Mouse (Mus musculus) neural tube, embryonic 13.5 days (tissue): ENCODE measurements around the gene Hcls1. TPM values are rescaled to one million over a fixed set of nuclear protein-coding genes. Genes with fewer than 3 reads are reported as not detected.

Experiments
- ATAC-seq: fragments of 200-750 bp; cut with Nextera tagmentation; 2 replicates; pipeline ENCODE4 v1.8.0; 2017; ENCODE audit warnings: low read depth, mild to moderate bottlenecking, moderate TSS enrichment, moderate library complexity
- H3K27ac ChIP-seq: fragments of 300-500 bp; sonication (generic); replicated peaks from 2 replicates; pipeline ENCODE4 v1.5.1; 2015; ENCODE audit warnings: moderate library complexity, mild to moderate bottlenecking, inconsistent platforms
- H3K27me3 ChIP-seq: fragments of 300-500 bp; sonication (generic); 2 replicates; pipeline ENCODE4 v1.6.1; 2015; ENCODE audit warnings: mild to moderate bottlenecking, inconsistent platforms
- H3K36me3 ChIP-seq: fragments of 300-500 bp; sonication (generic); 2 replicates; pipeline ENCODE4 v1.6.1; 2015; ENCODE audit warnings: mild to moderate bottlenecking, inconsistent platforms
- H3K4me1 ChIP-seq: fragments of 300-500 bp; sonication (generic); replicated peaks from 2 replicates; pipeline ENCODE4 v1.6.1; 2015; ENCODE audit warnings: inconsistent platforms
- H3K4me2 ChIP-seq: fragments of 300-500 bp; sonication (generic); 2 replicates; pipeline ENCODE4 v1.6.1; 2015; ENCODE audit warnings: inconsistent platforms, mild to moderate bottlenecking, moderate library complexity
- H3K4me3 ChIP-seq: fragments of 300-500 bp; sonication (generic); 2 replicates; pipeline ENCODE4 v1.5.1; 2015; ENCODE audit warnings: mild to moderate bottlenecking, inconsistent platforms
- H3K9ac ChIP-seq: fragments of 300-500 bp; sonication (generic); 2 replicates; pipeline ENCODE4 v1.6.1; 2015; ENCODE audit warnings: moderate library complexity, mild to moderate bottlenecking, inconsistent platforms
- H3K9me3 ChIP-seq: fragments of 300-500 bp; sonication (generic); 2 replicates; pipeline ENCODE4 v1.6.1; 2016; ENCODE audit warnings: inconsistent platforms
- whole genome bisulfite sequencing: fragments of 180-500 bp; shearing (Covaris S2); methylation state at CpG from one replicate; pipeline ENCODE4 v1.1.7; 2015; 5-methylcytosine and 5-hydroxymethylcytosine counted together
- polyA plus RNA-seq: library from polyadenylated mRNA; unstranded; fragments of >200 nt; fragmentation: Nextera tagmentation; extraction: Ambion mirVana; gene quantifications from 2 replicates; pipeline ENCODE4 v1.2.1, GENCODE M21; 2015

The Hcls1 gene
- polyA plus RNA-seq, 1 experiment from 2014 or later: 3.8 TPM

- Histone ChIP-seq H3K4me3 (peak within 1 kb of the TSS; percentile 76), H3K9me3 (no peaks in the 10 kb centered on the region), H3K27me3 (no peaks in the 10 kb centered on the region), H3K4me2 (peak within 1 kb of the TSS; percentile 84), H3K36me3 (peaks cover 3% of the 10 kb centered on the region; the same call in 1 of the 2 replicates), H3K9ac (peak within 1 kb of the TSS; percentile 66), H3K4me1 (peaks cover 20% of the 10 kb centered on the region), H3K27ac (no peak within 1 kb of the TSS)
- WGBS: 5% methylated on average over 30 of the region's 30 CpGs
- ATAC-seq: peak; percentile 100
Observed at GRCm38 (mm10) chr16:37011061-37011921, 76.5 kb downstream of the Hcls1 start, which contains the start of gene Polq. Gene Polq, plus strand, starts transcription at chr16:37011786.

GRCm38 (mm10) chr16:37011922-37012289 is 77.1 kb downstream of the Hcls1 start:
- H3K4me2 ChIP-seq: peak overlapping the region; percentile 84
- peak; percentile 70 for ATAC-seq
- H3K27me3 ChIP-seq: no peaks in the 10 kb centered on the region
- H3K36me3 ChIP-seq: peaks cover 3% of the 10 kb centered on the region; the same call in 1 of the 2 replicates
- no peaks in the 10 kb centered on the region for H3K9me3 ChIP-seq
- no peak overlapping the region for H3K27ac ChIP-seq
- H3K4me1 ChIP-seq: peaks cover 20% of the 10 kb centered on the region
- 0% methylated on average over 26 of the region's 26 CpGs for WGBS
- peak overlapping the region; percentile 76 for H3K4me3 ChIP-seq
- peak overlapping the region; percentile 64 for H3K9ac ChIP-seq

- Histone ChIP-seq H3K9ac (peak overlapping the region; percentile 64), H3K4me2 (peak overlapping the region; percentile 84), H3K27me3 (no peaks in the 10 kb centered on the region), H3K4me1 (peaks cover 20% of the 10 kb centered on the region), H3K9me3 (no peaks in the 10 kb centered on the region), H3K27ac (no peak overlapping the region), H3K36me3 (peaks cover 3% of the 10 kb centered on the region; the same call in 1 of the 2 replicates), H3K4me3 (peak overlapping the region; percentile 76)
- peak; percentile 6; the same call in 1 of the 2 replicates for ATAC-seq
- 57% methylated on average over 5 of the region's 5 CpGs for WGBS
Observed at GRCm38 (mm10) chr16:37012336-37012735, 77.6 kb downstream of the Hcls1 start.

Other genes starting within 250 kb of the Hcls1 start
- gene Ildr1, start 241.0 kb upstream of the Hcls1 start, polyA plus RNA-seq: not detected in 2 replicates
- gene Slc15a2, start 150.0 kb upstream of the Hcls1 start, polyA plus RNA-seq: 13.4 and 13.6 TPM in 2 replicates
- gene Iqcb1, start 106.6 kb upstream of the Hcls1 start, polyA plus RNA-seq: 59.3 and 67.2 TPM in 2 replicates
- gene Eaf2, start 60.0 kb upstream of the Hcls1 start, polyA plus RNA-seq: 0.48 and 0.77 TPM in 2 replicates
- gene Golgb1, start 59.8 kb upstream of the Hcls1 start, polyA plus RNA-seq: 90.6 and 91.7 TPM in 2 replicates
- 0.06 TPM in 1 of 2 replicates, not detected in the other for gene Fbxo40, start 55.5 kb downstream of the Hcls1 start, polyA plus RNA-seq
- gene Polq, start 76.8 kb downstream of the Hcls1 start, polyA plus RNA-seq: 3.5 and 4.2 TPM in 2 replicates